Mouse (Mus musculus): ENCODE data around the gene Nhlrc1.

The Nhlrc1 gene

DNA sequence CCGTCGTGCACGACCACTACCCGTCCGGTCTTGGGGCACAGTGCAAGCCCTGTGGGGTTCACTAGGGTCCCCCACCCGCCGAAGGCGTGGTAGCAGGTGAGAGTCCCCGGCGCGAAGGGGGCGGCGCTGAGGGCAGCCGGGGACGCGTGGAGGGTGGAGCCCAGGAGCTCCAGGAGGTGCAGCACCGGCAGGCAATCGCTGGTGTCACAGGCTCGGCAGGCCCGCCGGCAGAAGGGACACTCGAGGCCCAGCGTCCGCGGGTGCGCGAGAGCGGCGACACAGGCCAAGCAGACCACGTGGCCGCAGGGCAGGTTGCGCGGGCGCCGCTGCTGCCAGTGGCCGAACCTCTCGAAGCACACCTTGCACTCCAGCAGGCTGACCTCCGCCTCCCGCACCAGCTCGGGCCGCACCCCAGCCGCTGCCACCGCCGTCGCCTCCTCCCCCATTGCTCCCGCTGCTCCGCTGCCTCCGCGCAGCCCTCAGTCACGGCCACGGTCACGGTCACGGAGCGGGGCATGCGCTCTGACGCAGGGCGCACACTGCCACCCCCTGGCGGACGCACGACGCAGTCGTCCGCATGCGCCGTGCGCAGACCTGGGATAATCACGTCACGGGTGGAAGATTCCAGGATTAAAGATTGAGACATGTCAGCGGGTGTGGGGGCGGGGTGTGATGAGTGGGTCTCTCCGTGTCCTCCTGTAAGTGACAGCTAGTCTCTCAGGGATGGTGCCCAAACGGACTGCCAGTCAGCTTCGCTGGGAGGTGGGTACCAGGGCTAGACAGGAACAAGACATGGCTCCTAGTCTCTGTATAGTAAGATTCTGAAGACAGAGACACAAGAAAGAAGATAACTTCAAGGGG lies at the start of gene Nhlrc1:
TSS of gene Nhlrc1 (minus strand) at position 517 of the 861 bp plus-strand sequence.
- DNase-seq = peak; percentile 88

DNA sequence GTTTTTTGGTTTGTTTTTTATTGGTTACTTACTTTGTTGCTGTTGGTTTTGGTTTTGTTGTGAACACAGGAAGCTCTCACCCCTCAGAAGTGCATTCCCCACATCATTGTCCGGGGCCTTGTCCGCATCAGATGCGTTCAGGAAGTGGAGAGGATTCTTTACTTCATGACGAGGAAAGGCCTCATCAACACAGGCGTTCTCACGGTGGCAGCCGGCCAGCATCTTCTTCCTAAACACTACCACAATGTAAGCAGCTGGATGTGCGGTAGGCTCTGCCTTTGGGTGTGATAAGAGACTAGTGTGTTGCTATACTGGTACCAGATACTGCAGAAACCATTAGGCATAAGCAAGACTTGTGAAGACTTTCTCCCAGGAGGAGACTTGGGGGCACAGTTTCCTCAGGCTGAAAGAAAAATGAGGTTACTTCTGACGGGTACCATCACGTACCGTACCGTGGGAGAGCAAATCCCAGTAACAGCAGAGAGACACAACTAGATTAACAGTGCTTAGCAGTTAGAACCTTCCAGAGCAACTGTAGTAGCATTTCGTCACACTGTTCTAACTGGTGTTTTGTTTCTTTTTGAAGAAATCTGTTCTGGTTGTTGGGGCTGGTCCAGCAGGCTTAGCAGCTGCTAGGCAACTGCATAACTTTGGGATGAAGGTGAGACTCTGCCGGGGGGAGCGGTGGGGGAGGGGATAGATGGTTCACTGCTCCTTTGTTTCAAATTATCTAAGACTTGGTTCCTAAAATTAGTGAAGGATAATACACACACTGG lies 49.5 kb upstream of the Nhlrc1 start:
- no peak for DNase-seq

DNA sequence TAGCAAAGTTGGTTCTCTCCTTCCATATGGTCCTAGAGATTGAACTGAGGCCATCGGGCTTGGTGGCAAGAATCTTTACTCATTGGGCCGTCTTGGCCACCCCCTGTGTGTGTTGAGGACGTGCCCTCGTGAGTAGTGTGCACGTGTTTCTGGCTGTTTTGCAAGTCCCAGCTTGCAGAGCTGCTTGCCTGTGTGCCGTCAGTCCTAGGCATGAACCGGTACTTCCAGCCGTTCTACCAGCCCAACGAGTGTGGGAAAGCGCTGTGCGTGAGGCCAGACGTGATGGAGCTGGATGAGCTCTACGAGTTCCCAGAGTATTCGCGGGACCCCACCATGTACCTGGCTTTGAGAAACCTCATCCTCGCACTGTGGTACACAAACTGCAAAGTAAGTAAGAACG lies 48.1 kb upstream of the Nhlrc1 start:
- DNase-seq = no peak

DNA sequence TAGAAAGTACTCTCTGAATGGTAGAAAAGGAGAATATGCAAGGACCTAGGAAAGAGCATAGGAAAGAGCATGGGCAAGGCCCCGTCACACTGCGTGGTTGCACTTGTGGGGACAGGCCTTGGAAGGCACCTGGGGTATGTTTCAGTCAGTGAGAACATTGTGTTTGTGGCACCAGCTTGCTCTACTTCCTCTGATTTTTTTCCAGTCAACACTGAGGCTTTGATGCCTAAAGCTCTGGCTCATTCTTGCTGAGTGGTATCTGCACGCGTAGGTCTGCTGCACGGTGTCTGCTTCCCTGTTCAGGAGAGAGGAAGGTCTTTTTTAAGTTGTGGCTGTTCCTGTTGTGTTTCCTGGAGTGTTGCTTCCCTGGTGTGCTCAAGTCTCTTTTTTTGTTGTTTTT lies 42.1 kb upstream of the Nhlrc1 start:
- no peak for DNase-seq

DNA sequence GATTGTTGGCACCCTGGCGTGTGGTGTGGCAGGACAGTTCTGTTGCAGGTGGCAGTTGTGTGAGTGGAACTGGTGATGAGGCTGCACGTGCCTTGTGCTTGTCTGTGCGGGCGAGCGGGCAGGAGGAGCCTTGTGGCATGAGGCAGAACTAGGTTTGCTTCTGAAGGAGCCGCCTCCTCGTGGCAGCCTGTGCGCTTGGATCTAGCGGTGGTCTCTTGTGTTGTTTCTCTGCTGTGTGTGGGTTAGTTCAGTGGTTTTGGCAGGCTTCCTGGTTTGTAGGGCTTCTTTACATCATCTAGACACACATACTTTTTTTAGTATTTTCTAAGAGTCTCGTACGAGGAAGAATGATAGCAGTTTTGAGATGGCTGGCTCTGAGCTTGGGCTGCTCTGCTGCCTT lies 41.5 kb upstream of the Nhlrc1 start:
- DNase-seq = no peak

DNA sequence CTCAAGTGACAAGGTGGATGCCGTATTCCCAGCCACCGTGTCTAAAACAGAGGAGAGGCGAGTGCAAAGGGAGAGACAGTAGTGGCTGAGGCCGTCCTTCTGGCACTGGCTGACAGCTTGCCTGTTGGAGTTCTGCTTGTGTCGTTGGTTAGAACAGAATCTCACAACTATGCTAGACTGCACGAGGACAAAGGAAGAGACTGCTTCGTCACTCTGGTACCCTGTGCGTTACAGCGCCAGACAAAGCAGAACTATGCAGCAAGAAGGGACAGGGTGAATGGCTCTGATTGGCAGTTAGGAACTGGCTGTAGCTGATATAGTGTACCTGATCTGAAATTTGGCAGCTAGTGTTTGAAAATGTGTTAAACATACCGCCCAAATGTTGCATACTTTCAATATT lies 39.3 kb upstream of the Nhlrc1 start:
- DNase-seq = peak; percentile 11

DNA sequence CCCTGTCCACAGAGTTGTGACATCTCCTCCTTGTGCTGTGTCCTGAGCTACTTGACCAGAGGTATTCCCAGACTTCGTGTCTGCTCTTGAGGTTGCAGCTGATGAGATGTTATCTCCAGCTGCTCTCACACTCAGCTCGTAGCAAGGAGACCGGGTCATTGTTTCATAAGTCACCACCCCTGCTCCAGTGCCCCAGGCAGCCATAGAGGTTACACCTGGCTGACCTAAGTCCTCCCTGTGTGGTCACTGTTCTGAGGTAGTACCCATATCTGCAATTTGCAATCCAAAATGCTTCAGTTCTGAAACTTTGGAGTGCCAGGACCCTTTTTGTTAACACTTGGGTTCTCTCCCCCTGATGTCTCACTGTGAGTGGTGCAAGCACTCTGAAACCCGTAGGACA lies 35.4 kb upstream of the Nhlrc1 start:
- DNase-seq = no peak

DNA sequence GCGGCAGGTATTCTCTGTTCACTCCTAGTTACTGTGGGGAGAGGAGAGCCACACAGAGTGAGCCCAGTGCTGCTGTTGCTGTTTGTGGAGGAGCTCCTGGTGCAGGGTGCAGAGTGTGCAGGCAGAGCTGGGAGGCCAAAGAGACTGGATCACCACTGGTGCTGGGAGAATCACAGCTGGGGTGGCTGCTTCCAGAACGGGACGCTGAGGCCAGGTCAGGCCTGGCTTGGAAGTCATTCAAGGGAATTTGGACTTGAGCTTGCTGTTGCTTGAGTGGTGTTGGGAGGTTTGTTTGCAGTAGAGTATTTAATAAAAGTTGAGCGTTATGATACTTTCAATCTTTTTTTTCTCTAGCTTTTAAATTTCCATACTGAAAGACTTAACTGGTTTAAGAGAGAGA lies 33.3 kb upstream of the Nhlrc1 start:
- no peak for DNase-seq

DNA sequence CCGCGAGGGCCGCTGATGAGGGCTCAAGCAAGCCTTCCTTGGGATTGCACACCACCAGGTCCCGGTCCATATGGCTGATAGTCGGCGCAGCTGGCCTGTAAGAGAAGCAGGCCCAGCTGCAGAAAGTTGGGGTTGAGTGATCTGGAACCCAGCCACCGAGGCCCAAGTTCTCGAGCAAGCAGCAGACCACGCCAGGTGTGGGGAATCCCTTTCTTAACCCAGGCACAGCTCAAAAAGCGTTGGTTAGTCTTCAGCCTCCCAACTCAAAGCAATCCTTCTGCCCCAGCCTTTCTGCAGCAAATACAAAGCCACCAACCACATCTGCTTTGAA lies 29.9 kb upstream of the Nhlrc1 start, which contains the start of gene Tpmt:
TSS of gene Tpmt (minus strand) at position 121 of the 331 bp plus-strand sequence.
- DNase-seq = no peak

DNA sequence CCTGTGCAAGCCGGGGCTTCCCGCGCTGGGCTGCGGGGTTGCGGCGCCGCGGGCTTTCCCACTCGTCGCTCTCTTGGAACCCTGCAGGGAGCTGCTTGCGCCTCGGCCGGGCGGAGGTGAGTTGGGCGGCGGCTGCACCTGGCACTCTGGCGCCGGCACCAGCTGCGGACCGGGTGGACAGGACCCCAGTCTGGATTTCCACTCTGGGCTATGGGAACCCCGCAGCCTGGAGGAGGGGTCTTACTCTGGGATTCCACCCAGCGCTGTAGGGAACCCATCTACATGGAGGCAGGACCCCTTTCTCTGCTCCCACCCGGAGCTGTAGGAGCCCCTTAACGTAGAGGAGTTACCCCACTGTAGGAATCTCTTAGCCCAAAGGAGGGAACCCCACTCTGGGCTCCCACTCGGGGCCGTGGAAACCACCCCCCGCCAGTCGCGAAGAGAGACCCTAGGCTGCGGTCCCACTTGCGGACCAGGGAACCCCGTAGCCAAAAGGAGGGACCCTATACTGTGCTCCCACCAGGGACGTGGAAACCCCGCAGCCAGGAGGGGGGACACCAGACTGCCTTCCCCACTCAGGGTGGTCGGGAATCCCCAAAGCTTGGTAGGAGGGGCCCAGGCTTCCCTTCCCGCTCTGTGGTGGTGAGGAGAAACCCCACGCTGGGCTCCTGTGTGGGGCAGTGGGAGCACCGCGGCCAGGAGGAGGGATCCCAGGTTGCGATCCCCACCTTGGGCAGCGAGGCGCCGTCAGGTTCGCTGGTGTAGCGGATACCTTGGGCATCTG lies 29.4 kb upstream of the Nhlrc1 start:
- peak; percentile 37 for DNase-seq

DNA sequence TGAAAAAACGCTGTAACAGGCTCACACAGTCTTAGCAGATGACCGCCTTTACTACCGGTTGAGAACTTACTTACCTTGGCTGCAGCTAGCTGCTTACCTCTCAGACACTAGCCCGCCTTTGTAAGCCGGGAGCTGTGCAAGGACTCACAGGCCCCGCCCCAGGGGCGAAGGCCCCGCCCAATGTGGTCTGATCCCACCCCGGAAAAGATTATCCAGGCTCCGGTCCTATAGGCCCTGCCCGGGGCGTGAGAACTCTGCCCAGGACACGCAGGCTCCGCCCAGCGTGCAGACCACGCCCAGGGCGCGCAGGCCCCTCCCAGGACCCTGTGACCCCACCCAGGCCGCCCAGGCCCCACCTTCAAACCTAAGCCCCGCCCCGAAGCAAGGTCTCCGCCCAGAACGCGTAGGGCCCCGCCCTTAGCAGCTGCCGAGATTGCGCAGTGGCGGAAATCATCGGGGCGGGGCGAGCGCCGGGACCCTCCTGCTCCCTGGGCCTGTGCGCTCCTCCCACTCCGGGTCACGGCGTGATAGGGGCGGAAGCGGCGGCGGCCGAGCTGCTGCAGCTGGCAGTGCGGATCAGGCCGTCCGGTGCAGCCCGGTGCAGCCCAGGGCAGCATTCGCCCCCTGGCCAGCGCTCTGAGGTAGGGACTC lies 28.5 kb upstream of the Nhlrc1 start, which contains the start of gene Kdm1b:
TSS of gene Kdm1b (plus strand) at position 470 of the 651 bp plus-strand sequence.
- DNase-seq = peak; percentile 98

DNA sequence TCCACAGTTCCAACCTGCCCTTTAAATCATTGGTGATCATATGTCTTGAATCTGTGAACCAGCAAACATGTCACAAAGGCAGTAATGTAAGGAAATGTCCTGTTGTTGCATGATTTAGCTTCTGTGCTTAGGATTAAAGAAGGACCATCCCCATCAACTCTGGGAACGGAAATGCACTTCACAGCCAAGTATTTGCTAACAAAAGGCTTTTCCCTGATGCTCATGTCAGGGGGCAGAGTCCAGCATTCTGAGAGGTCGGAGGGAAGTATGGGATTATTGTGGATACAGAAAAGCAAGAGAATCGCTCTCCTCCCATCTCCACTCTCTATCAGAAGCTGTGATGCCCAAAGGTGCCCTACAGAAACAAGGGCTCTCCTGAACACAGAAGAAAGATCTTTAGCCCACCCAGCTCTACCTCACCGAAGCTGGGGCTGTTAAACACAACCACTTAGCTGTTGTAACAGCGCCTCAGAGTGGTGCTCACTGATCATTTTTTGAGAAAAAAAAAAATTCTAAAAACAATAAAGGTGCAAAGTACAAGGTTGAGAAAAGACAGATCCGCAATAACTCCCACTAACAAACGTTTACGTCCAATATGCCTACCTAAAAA lies 27.5 kb upstream of the Nhlrc1 start:
- peak; percentile 39 for DNase-seq

DNA sequence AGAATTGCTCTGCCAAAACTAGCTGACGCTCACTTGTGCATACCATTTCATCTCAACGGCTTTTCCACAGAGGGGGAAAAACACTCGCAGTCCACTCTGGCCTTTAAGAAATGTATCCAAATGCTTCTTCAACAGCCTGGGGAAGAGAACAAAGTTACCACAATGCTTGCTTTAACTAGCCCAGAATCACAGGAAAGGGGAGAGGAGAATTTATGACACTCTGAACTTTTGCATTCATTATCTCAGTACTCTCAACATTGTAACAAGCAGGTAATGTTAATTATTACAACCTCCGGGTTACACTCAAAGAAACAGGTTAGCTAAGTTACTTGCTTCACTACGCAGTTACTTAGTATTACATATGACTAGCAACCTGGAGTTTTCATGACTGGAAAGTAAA lies 25.4 kb upstream of the Nhlrc1 start:
- no peak for DNase-seq

DNA sequence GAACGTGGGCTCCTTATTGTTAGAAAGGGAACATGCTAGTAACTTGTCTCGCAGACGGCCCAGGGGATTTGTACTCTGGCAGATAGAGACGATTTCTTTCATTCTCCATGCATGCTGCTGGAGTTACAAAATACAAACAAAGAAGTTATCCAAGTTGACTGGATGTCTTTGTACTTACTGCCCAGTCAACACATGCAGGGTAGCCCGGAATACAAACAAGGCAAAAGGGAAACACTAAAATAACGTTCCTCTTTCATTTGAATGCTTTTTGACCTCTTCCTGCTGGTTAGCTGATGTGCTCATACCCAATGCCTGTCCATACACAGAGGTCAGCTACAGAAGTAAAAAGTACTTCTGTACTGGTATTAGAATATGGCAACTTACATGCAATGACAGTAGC lies 23.3 kb upstream of the Nhlrc1 start:
- no peak for DNase-seq

DNA sequence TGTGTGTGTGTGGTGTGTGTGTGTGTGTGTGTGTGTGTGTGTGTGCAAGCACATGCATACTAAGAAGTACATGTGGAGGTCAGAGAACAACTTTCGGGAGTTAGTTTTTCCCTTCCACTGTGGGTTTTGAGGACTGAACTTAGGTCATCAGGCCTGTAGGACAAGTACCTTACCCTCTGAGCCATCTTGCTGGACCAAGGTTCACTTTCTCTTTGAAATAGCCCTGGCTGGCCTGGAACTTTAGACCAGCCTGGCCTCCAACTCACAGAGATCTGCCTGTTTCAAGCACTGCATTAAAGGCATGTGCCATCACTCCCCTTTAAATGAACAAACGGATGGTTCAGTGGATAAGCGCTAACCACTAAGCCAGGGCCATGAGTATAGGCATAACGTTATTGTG lies 19.0 kb upstream of the Nhlrc1 start:
- DNase-seq = no peak

DNA sequence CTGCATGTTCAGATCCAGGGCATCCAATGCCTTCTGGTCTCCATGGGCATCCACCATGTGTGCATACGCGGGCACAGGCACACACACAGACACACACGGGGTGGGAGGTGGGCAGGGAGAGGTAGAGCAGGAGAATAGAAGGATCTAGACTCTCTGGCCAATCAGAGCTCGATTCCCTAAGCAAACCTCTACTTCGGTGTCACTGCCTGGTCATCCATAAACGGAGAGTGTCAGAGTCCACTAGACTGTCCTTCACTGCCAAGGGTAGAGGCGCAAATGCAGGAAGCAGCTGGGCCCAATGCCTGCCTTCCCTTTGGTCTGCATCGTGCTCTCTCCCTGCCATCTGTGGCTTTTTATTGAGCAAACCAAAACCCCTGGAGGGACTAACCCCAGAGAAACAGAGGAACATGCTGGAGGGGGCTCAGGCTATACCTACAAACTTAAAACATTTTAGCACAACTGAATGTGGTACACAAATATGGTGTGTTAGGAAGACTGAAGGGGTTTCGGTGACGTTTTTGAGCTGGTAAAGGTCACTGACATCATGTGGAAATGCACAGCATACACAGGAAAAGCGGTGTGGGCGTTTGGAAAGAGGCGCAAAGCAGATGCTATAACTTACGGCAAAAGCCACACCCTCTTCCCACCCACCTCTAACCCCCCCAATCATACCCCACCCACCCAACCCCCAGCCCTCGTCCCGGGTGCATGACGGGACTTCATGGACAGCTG lies 15.9 kb upstream of the Nhlrc1 start:
- DNase-seq = no peak

DNA sequence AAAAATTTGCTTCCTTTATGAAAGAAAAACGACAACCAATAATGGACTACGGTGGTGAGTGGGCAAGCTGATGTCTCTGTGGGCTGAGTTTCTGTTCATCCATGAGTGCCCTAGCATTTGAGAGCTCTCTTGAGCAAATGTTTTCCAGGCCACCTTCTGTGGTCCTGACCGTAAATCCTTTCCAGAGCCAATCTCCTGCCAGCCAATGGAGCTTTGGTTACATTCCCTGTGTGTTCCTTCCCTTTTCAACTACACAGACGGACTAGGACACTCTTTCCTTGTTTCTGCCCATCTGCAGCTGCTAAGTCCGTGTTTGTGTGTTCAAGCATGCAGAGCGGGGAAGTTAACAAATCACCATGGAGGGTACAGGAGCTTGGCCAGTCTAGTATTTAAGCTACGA lies 6.1 kb upstream of the Nhlrc1 start:
- peak; percentile 10 for DNase-seq

DNA sequence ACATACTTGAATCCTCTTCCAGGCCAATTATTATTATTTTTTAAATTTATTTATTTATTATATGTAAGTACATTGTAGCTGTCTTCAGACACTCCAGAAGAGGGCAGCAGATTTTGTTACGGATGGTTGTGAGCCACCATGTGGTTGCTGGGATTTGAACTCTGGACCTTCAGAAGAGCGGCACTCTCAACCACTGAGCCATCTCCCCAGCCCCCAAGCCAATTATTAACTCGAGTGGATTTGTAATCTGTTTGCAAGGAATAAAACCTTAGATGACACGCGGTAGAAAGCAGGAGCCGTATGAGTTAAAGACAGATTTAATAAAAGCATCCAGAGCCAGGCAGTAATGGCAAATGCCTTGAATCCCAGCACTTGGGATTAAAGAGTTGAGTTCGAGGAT lies 5.1 kb upstream of the Nhlrc1 start:
- DNase-seq = no peak

DNA sequence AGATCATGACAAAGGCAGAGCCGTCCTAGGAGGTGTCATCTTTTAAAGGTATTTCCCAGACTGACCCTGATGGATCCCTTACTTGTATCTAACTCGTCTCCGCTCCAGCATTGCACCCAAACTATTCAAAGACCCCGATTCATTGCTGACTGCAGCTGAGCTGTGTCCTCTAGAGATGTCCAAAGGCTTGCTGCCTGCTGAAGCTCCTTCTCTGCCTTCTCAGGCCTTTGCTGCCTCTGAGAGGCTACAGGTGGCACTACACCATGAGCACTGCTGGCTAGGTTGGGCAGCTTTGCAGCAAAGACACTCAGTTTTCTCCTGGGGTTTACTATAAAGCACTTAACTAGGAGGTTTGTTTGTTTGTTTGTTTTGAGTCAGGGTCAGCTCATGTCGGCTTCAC lies 2.6 kb upstream of the Nhlrc1 start:
- DNase-seq = peak; percentile 77

DNA sequence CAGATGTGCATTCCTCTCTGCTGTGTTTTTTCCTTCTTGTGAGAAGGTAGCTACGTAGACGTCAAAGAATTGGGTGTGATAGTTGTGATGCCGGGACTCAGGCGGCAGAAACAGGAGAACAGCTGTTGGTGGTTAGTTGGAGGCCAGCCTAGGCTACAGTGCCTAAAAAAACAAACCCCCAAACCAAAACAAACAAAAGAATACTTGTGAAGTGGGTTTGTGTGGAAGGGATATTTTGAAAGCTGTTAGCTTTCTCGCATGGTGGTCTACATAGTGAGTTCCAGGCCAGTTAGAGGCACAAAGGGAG lies 498 bp upstream of the Nhlrc1 start:
- no peak for DNase-seq

DNA sequence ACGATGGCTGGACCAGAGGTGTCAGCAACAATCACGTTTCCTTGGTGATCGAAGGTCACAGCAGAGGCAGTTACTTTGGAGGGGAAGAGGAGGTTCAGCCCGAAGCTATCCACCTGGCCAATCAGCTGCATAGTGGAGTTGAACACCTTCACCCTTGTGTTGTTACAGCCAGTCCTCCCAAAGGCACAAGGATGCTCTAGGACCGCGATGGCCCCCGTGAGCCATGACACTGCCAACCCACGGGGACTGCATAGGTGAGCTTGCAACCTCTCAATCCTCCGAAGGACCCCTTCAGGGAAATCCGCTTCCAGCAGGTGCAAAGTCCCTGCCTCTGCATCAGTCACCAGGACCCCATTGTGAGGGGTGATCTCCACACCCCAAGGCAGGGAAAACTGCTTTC lies 910 bp downstream of the Nhlrc1 start:
- DNase-seq = no peak

DNA sequence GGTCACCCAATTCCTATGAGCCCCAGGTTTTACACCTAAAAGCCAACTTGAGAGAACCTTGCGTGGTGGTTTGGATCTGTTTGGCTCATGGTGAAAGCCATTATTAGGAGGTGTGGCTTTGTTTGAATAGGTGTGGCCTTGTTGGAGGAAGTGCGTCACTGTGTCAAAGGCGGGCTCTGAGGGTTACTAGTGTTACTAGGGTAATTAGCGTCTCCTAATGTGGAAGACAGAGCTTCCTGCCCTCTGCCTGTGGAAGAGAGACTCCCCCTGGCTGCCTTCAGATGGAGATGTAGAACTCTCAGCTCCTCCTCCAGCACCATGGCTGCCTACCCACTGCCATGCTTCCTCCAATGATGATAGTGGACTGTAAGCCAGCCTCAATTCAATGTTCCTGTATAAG lies 13.1 kb downstream of the Nhlrc1 start:
- DNase-seq = no peak

Data from embryo, embryonic 11 days (tissue).